Mouse (Mus musculus): ENCODE data around the gene Mfsd6l.

The Mfsd6l gene

GRCm38 (mm10) chr11:68555918-68556584 lies at the start of gene Mfsd6l:
Gene Mfsd6l (plus strand): TSS chr11:68556186.
- in situ Hi-C loops (cut with MboI; ENCODE audit: low pct_unique_long_range_greater_than_20kb in 1 of 2, low sequenced_read_pairs in 2 of 2, unreplicated experiment in 1 of 2), result no loop called here

- in situ Hi-C loops (cut with MboI; ENCODE audit: low pct_unique_long_range_greater_than_20kb in 1 of 2, low sequenced_read_pairs in 2 of 2, unreplicated experiment in 1 of 2), result no loop called here
These were observed 48.7 kb upstream of the Mfsd6l start for GRCm38 (mm10) chr11:68507246-68507645.

- in situ Hi-C loops (cut with MboI; ENCODE audit: low pct_unique_long_range_greater_than_20kb in 1 of 2, low sequenced_read_pairs in 2 of 2, unreplicated experiment in 1 of 2), result no loop called here
These were observed 47.4 kb upstream of the Mfsd6l start for GRCm38 (mm10) chr11:68508619-68509018.

- in situ Hi-C loops (cut with MboI; ENCODE audit: low pct_unique_long_range_greater_than_20kb in 1 of 2, low sequenced_read_pairs in 2 of 2, unreplicated experiment in 1 of 2), result no loop called here
These were observed 46.8 kb upstream of the Mfsd6l start for GRCm38 (mm10) chr11:68509194-68509593.

- in situ Hi-C loops (cut with MboI; ENCODE audit: low pct_unique_long_range_greater_than_20kb in 1 of 2, low sequenced_read_pairs in 2 of 2, unreplicated experiment in 1 of 2), result no loop called here
These were observed 42.0 kb upstream of the Mfsd6l start for GRCm38 (mm10) chr11:68513969-68514368.

GRCm38 (mm10) chr11:68519362-68519761 lies 36.6 kb upstream of the Mfsd6l start:
- in situ Hi-C loops (cut with MboI; ENCODE audit: low pct_unique_long_range_greater_than_20kb in 1 of 2, low sequenced_read_pairs in 2 of 2, unreplicated experiment in 1 of 2), result no loop called here

GRCm38 (mm10) chr11:68519815-68520214 lies 36.2 kb upstream of the Mfsd6l start:
- in situ Hi-C loops (cut with MboI; ENCODE audit: low pct_unique_long_range_greater_than_20kb in 1 of 2, low sequenced_read_pairs in 2 of 2, unreplicated experiment in 1 of 2), result no loop called here

- in situ Hi-C loops (cut with MboI; ENCODE audit: low pct_unique_long_range_greater_than_20kb in 1 of 2, low sequenced_read_pairs in 2 of 2, unreplicated experiment in 1 of 2), result no loop called here
These were observed 35.5 kb upstream of the Mfsd6l start for GRCm38 (mm10) chr11:68520439-68520838.

- in situ Hi-C loops (cut with MboI; ENCODE audit: low pct_unique_long_range_greater_than_20kb in 1 of 2, low sequenced_read_pairs in 2 of 2, unreplicated experiment in 1 of 2), result no loop called here
These were observed 34.6 kb upstream of the Mfsd6l start for GRCm38 (mm10) chr11:68521352-68521751.

- in situ Hi-C loops (cut with MboI; ENCODE audit: low pct_unique_long_range_greater_than_20kb in 1 of 2, low sequenced_read_pairs in 2 of 2, unreplicated experiment in 1 of 2), result no loop called here
These were observed 29.5 kb upstream of the Mfsd6l start for GRCm38 (mm10) chr11:68526441-68526840.

GRCm38 (mm10) chr11:68531066-68531806 lies 24.8 kb upstream of the Mfsd6l start:
- in situ Hi-C loops (cut with MboI; ENCODE audit: low pct_unique_long_range_greater_than_20kb in 1 of 2, low sequenced_read_pairs in 2 of 2, unreplicated experiment in 1 of 2), result no loop called here

GRCm38 (mm10) chr11:68531941-68532535 lies 23.9 kb upstream of the Mfsd6l start:
- in situ Hi-C loops (cut with MboI; ENCODE audit: low pct_unique_long_range_greater_than_20kb in 1 of 2, low sequenced_read_pairs in 2 of 2, unreplicated experiment in 1 of 2), result no loop called here

GRCm38 (mm10) chr11:68532773-68533172 lies 23.2 kb upstream of the Mfsd6l start:
- in situ Hi-C loops (cut with MboI; ENCODE audit: low pct_unique_long_range_greater_than_20kb in 1 of 2, low sequenced_read_pairs in 2 of 2, unreplicated experiment in 1 of 2), result no loop called here

- in situ Hi-C loops (cut with MboI; ENCODE audit: low pct_unique_long_range_greater_than_20kb in 1 of 2, low sequenced_read_pairs in 2 of 2, unreplicated experiment in 1 of 2), result no loop called here
These were observed 22.0 kb upstream of the Mfsd6l start for GRCm38 (mm10) chr11:68533971-68534475.

- in situ Hi-C loops (cut with MboI; ENCODE audit: low pct_unique_long_range_greater_than_20kb in 1 of 2, low sequenced_read_pairs in 2 of 2, unreplicated experiment in 1 of 2), result no loop called here
These were observed 20.0 kb upstream of the Mfsd6l start for GRCm38 (mm10) chr11:68536026-68536425.

- in situ Hi-C loops (cut with MboI; ENCODE audit: low pct_unique_long_range_greater_than_20kb in 1 of 2, low sequenced_read_pairs in 2 of 2, unreplicated experiment in 1 of 2), result no loop called here
These were observed 19.5 kb upstream of the Mfsd6l start for GRCm38 (mm10) chr11:68536465-68536864.

GRCm38 (mm10) chr11:68539621-68540020 lies 16.4 kb upstream of the Mfsd6l start:
- in situ Hi-C loops (cut with MboI; ENCODE audit: low pct_unique_long_range_greater_than_20kb in 1 of 2, low sequenced_read_pairs in 2 of 2, unreplicated experiment in 1 of 2), result no loop called here

GRCm38 (mm10) chr11:68544554-68544953 lies 11.4 kb upstream of the Mfsd6l start:
- in situ Hi-C loops (cut with MboI; ENCODE audit: low pct_unique_long_range_greater_than_20kb in 1 of 2, low sequenced_read_pairs in 2 of 2, unreplicated experiment in 1 of 2), result no loop called here

GRCm38 (mm10) chr11:68545172-68545571 lies 10.8 kb upstream of the Mfsd6l start:
- in situ Hi-C loops (cut with MboI; ENCODE audit: low pct_unique_long_range_greater_than_20kb in 1 of 2, low sequenced_read_pairs in 2 of 2, unreplicated experiment in 1 of 2), result no loop called here

Data from mouse embryonic stem cell (cell line).